Mouse (Mus musculus): ENCODE results near the gene Mnd1. TPM values are rescaled to one million over a fixed set of nuclear protein-coding genes. Genes with fewer than 3 reads are reported as not detected.

The Mnd1 gene
- polyA plus RNA-seq, 1 experiment from 2014 or later = 9.1 TPM

DNA sequence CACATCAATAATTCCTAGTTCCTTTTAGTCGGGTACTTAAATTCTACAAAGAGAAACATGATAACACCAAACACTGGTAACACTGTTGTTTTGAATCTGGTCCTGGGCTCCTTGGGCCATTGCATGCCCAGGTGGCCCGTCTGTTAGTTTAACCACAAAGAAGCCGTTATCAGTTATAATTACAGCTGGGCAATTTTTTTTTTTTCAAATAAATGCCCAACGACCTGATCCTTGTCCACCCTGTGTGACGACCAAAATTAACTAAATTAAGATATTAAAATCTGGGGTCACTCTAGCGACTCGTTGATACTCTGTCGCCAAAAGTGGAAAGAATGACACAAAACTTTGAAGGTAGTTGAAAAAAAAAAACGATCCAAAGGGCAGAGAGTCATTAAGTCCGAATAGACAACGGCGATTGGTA is 855 bp downstream of the Mnd1 start:
- Histone ChIP-seq H3K9ac (ENCODE audit: low read length) (no peak overlapping the region), H3K27ac (ENCODE audit: low read depth, low read length) (no peak overlapping the region), H3K36me3 (ENCODE audit: control insufficient read depth, insufficient read depth, low read length) (no peaks in the 10 kb centered on the region), H3K9me3 (ENCODE audit: control insufficient read depth, low read length) (no peaks in the 10 kb centered on the region), H3K4me1 (ENCODE audit: control insufficient read depth, insufficient read depth, low read length) (0 out of 2 replicates have a peak, but pooled peaks cover 2% of the 10 kb centered on the region), H3K27me3 (ENCODE audit: control insufficient read depth, insufficient read depth, low read length) (no peaks in the 10 kb centered on the region), H3K4me2 (ENCODE audit: low read depth) (peak overlapping the region; percentile 88), H3K4me3 (ENCODE audit: low read depth, low read length) (no peak overlapping the region; the same call in none of the 2 replicates)
- WGBS = 6% methylated on average over 12 of the region's 12 CpGs
- DNase-seq (ENCODE audit: low spot score) = no peak
- no peak for ATAC-seq (ENCODE audit: insufficient read depth, low FRiP score, low TSS enrichment)

DNA sequence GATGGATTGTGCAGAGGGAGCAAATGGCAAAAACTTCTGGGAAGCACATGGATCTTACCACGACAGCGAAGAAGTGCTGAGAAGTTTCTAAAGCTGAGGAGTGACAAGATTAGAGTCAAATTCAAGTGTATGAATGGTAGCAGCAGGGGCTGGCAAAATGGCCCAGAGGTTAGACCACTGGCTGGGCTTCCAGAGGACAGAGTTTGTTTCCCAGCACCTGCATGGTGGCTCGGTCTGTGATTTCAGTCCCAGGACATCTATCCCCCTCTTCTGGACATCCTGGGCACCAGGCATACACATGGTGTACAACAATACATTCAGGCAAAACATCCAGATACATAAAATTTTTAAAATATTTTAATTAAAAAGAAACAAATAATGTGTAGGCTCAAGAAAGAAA is 5.8 kb downstream of the Mnd1 start:
- DNase-seq (ENCODE audit: low spot score) (no peak), ATAC-seq (ENCODE audit: insufficient read depth, low FRiP score, low TSS enrichment) (no peak)
- Histone ChIP-seq H3K4me1 (ENCODE audit: control insufficient read depth, insufficient read depth, low read length) (no peaks in the 10 kb centered on the region), H3K9ac (ENCODE audit: low read length) (no peak overlapping the region), H3K9me3 (ENCODE audit: control insufficient read depth, low read length) (no peaks in the 10 kb centered on the region), H3K36me3 (ENCODE audit: control insufficient read depth, insufficient read depth, low read length) (no peaks in the 10 kb centered on the region), H3K4me2 (ENCODE audit: low read depth) (no peak overlapping the region), H3K27ac (ENCODE audit: low read depth, low read length) (no peak overlapping the region), H3K27me3 (ENCODE audit: control insufficient read depth, insufficient read depth, low read length) (no peaks in the 10 kb centered on the region), H3K4me3 (ENCODE audit: low read depth, low read length) (no peak overlapping the region)
- WGBS = 99% methylated on average over 3 of the region's 3 CpGs

DNA sequence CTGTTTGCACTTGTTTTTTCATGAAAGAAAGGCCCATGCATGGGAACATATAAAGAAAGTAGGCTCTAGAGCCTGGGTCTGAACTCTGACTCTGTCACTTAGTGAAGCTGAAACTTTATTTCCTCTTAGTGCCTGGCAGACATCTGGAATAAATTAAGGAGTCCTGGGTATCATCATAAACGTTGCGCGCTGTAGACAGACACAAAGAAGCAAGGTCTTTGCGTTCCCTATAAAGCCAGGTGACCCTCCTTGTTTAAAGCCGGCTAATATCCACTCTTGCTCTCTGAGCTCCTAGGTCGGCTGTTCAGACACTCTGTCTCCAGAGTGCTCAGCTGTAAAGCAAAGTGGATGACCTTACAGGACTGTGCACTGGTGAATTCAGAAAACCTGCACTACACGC is 14.6 kb downstream of the Mnd1 start:
- no peaks in the 10 kb centered on the region for H3K36me3 ChIP-seq (ENCODE audit: control insufficient read depth, insufficient read depth, low read length)
- H3K4me2 ChIP-seq (ENCODE audit: low read depth) = no peak overlapping the region
- H3K27ac ChIP-seq (ENCODE audit: low read depth, low read length) = no peak overlapping the region

DNA sequence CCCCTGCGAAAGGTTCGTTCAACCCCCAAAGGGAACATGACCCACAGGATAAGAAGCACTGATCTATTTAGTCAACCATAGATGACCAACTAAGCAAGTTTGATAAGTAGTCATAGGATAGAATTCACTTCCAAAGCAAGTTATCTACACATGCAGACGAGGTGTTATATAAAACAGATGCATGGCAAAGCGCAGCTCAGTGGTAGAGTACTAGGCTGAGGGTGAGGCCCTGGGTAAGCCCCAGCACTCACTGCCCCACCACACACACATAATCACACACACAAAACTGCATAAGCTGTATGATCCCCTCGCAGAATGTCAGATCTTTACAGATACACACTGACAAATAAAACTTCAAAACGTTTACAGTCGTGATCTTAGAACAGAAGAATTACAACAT is 19.1 kb downstream of the Mnd1 start:
- Histone ChIP-seq H3K4me3 (ENCODE audit: low read depth, low read length) (no peak overlapping the region), H3K4me2 (ENCODE audit: low read depth) (no peak overlapping the region), H3K36me3 (ENCODE audit: control insufficient read depth, insufficient read depth, low read length) (no peaks in the 10 kb centered on the region), H3K27me3 (ENCODE audit: control insufficient read depth, insufficient read depth, low read length) (no peaks in the 10 kb centered on the region), H3K27ac (ENCODE audit: low read depth, low read length) (no peak overlapping the region), H3K9ac (ENCODE audit: low read length) (no peak overlapping the region), H3K9me3 (ENCODE audit: control insufficient read depth, low read length) (no peaks in the 10 kb centered on the region), H3K4me1 (ENCODE audit: control insufficient read depth, insufficient read depth, low read length) (no peaks in the 10 kb centered on the region)
- DNase-seq (ENCODE audit: low spot score) (no peak), ATAC-seq (ENCODE audit: insufficient read depth, low FRiP score, low TSS enrichment) (no peak)
- 91% methylated on average over 7 of the region's 7 CpGs for WGBS

More for the DNA sequence above, 14.6 kb downstream of the Mnd1 start:
- DNase-seq (ENCODE audit: low spot score) (no peak), ATAC-seq (ENCODE audit: insufficient read depth, low FRiP score, low TSS enrichment) (no peak)
- no peaks in the 10 kb centered on the region for H3K4me1 ChIP-seq (ENCODE audit: control insufficient read depth, insufficient read depth, low read length)
- 54% methylated on average over 7 of the region's 7 CpGs for WGBS
- no peak overlapping the region for H3K9ac ChIP-seq (ENCODE audit: low read length)
- H3K27me3 ChIP-seq (ENCODE audit: control insufficient read depth, insufficient read depth, low read length) = no peaks in the 10 kb centered on the region
- H3K4me3 ChIP-seq (ENCODE audit: low read depth, low read length) = no peak overlapping the region
- no peaks in the 10 kb centered on the region for H3K9me3 ChIP-seq (ENCODE audit: control insufficient read depth, low read length)

DNA sequence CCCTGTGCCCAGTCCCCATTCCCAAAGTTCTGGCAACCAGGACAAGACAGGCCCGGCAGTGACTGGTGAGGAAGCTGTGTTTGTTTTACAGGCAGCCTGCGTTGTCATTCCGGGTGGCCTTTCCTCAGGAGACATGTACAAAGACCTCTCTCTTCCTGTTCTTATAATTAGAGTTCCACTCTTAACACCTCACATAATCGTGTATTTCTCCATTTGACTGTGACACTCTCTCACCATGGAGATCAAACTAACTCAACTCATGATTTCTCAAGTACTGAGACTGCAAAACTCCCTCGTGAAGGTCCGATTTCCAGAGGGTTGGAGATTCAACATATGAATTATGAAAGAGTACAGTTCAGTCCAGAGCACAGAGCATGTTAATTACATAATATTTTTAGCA is 19.7 kb downstream of the Mnd1 start:
- no peaks in the 10 kb centered on the region for H3K36me3 ChIP-seq (ENCODE audit: control insufficient read depth, insufficient read depth, low read length)
- H3K27me3 ChIP-seq (ENCODE audit: control insufficient read depth, insufficient read depth, low read length) = no peaks in the 10 kb centered on the region
- whole genome bisulfite sequencing = 68% methylated on average over 6 of the region's 6 CpGs
- H3K9me3 ChIP-seq (ENCODE audit: control insufficient read depth, low read length) = no peaks in the 10 kb centered on the region
- H3K4me3 ChIP-seq (ENCODE audit: low read depth, low read length) = no peak overlapping the region
- H3K4me2 ChIP-seq (ENCODE audit: low read depth) = no peak overlapping the region
- H3K9ac ChIP-seq (ENCODE audit: low read length) = no peak overlapping the region
- ATAC-seq (ENCODE audit: insufficient read depth, low FRiP score, low TSS enrichment) (no peak), DNase-seq (ENCODE audit: low spot score) (no peak)
- H3K4me1 ChIP-seq (ENCODE audit: control insufficient read depth, insufficient read depth, low read length) = no peaks in the 10 kb centered on the region
- no peak overlapping the region for H3K27ac ChIP-seq (ENCODE audit: low read depth, low read length)

DNA sequence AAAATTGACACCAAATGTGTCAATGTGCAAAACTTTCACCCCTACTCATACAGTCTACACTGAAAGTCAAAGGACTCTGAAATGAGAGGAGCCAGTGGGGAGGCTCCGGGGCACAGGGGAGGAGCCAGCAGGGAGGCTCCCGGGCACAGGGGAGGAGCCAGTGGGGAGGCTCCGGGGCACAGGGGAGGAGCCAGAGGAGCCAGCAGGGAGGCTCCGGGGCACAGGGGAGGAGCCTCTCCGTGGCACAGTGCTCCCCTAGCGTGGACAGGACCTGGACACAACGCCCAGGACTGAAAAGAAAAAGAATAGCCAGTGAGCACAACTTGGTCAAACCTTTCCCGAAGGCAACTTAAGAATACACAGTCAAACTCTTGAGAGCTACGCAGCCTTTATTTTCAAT is 20.2 kb downstream of the Mnd1 start:
- no peaks in the 10 kb centered on the region for H3K4me1 ChIP-seq (ENCODE audit: control insufficient read depth, insufficient read depth, low read length)
- 28% methylated on average over 9 of the region's 9 CpGs for WGBS
- no peak overlapping the region for H3K4me2 ChIP-seq (ENCODE audit: low read depth)
- DNase-seq (ENCODE audit: low spot score) (no peak), ATAC-seq (ENCODE audit: insufficient read depth, low FRiP score, low TSS enrichment) (no peak; the same call in 1 of the 2 replicates)
- no peak overlapping the region for H3K4me3 ChIP-seq (ENCODE audit: low read depth, low read length)
- no peak overlapping the region for H3K9ac ChIP-seq (ENCODE audit: low read length)
- H3K36me3 ChIP-seq (ENCODE audit: control insufficient read depth, insufficient read depth, low read length) = no peaks in the 10 kb centered on the region
- no peak overlapping the region for H3K27ac ChIP-seq (ENCODE audit: low read depth, low read length)
- H3K27me3 ChIP-seq (ENCODE audit: control insufficient read depth, insufficient read depth, low read length) = no peaks in the 10 kb centered on the region
- no peaks in the 10 kb centered on the region for H3K9me3 ChIP-seq (ENCODE audit: control insufficient read depth, low read length)

DNA sequence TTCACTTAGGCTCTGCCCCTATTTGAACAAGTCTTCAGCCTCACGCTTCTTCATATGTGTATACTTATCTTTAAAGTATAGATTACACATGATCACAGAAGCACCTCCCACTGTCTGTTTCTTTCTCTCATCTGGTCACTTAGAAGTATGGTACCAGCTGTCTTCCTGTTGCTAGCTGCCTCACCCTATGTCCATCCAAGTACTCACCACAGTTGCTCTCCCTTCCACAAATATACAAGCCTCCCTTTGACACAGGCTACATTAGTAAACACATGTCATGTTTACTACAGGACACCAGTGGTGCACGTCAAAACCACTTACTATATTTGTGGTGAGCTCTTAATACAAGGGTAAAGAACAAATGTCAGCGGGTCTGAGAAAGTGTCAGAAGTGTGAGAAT is 24.2 kb downstream of the Mnd1 start:
- no peaks in the 10 kb centered on the region for H3K36me3 ChIP-seq (ENCODE audit: control insufficient read depth, insufficient read depth, low read length)
- WGBS = 94% methylated on average over 3 of the region's 3 CpGs
- no peak overlapping the region for H3K9ac ChIP-seq (ENCODE audit: low read length)
- H3K4me2 ChIP-seq (ENCODE audit: low read depth) = no peak overlapping the region
- H3K27me3 ChIP-seq (ENCODE audit: control insufficient read depth, insufficient read depth, low read length) = no peaks in the 10 kb centered on the region
- H3K9me3 ChIP-seq (ENCODE audit: control insufficient read depth, low read length) = no peaks in the 10 kb centered on the region
- DNase-seq (ENCODE audit: low spot score) = no peak
- H3K4me1 ChIP-seq (ENCODE audit: control insufficient read depth, insufficient read depth, low read length) = no peaks in the 10 kb centered on the region
- no peak overlapping the region for H3K27ac ChIP-seq (ENCODE audit: low read depth, low read length)
- ATAC-seq (ENCODE audit: insufficient read depth, low FRiP score, low TSS enrichment) = no peak
- H3K4me3 ChIP-seq (ENCODE audit: low read depth, low read length) = no peak overlapping the region

DNA sequence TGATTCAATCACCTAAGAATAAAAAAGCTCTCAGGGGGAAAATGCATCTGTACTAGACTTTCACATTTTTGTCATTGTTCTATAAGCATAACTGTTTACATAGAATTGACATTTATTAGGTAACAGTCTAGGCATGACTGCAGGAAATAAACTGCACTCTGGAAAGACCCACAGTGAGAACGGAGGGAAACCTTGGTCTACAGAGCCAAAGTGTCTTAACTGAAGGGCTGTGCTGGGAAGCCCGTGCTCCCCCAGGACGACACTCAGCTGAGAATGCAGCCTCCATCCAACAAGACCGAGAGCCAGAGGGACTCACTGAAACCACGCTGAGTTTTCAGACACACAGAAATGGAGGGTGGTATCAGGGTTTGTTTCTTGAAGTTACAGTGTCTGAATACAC is 24.8 kb downstream of the Mnd1 start:
- Histone ChIP-seq H3K4me1 (ENCODE audit: control insufficient read depth, insufficient read depth, low read length) (no peaks in the 10 kb centered on the region), H3K36me3 (ENCODE audit: control insufficient read depth, insufficient read depth, low read length) (no peaks in the 10 kb centered on the region), H3K9me3 (ENCODE audit: control insufficient read depth, low read length) (no peaks in the 10 kb centered on the region), H3K4me2 (ENCODE audit: low read depth) (no peak overlapping the region), H3K9ac (ENCODE audit: low read length) (no peak overlapping the region), H3K27ac (ENCODE audit: low read depth, low read length) (no peak overlapping the region), H3K4me3 (ENCODE audit: low read depth, low read length) (no peak overlapping the region), H3K27me3 (ENCODE audit: control insufficient read depth, insufficient read depth, low read length) (no peaks in the 10 kb centered on the region)
- no peak for ATAC-seq (ENCODE audit: insufficient read depth, low FRiP score, low TSS enrichment)
- WGBS = 78% methylated on average over 5 of the region's 5 CpGs
- no peak for DNase-seq (ENCODE audit: low spot score)

DNA sequence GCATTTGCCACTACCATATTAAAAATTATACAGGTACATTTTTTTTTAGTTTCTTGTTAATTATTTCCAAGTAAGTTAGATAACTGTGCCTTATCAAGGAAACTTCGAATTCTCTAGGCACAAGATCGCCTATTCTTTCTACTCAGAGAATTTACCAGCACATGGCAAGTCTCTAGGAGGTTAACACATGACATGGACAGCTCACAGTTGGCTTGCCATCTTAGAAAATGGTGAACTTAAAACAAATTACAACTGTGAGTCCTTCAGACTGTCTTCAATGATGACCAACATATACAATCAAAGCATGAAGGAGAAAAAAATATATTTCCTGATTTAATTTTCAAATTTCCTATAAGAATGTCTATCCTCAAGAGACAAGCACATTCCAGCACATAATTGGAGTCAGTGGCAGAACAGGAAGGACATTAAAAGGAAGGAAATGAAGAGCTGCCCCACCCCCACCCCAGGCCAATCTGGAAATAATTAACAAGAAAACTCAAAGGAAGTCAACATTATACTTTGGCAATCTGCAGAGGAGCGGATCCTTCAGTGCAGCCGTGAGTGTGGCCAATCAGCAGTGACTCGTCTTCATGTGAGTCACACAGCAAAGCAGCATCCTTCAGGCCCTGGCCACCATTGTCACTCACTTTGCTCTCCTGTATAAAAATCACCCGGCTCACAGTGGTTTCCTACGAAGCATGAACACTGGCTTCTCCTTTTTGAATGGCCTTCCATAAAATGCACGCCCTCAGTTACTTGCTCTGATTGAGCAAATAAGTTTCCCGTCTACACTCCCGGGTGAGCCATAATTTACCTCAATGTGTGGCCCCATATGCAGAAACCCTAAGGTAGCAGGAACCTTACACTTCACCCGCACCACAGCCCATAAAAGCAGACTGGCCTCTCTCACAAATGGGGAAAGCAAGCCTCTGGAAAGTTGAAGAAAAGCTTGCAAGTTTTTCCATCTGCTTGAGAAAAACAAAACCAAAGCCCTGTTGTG is 26.4 kb downstream of the Mnd1 start:
- H3K27ac ChIP-seq (ENCODE audit: low read depth, low read length) = no peak overlapping the region
- H3K4me1 ChIP-seq (ENCODE audit: control insufficient read depth, insufficient read depth, low read length) = no peaks in the 10 kb centered on the region
- no peaks in the 10 kb centered on the region for H3K36me3 ChIP-seq (ENCODE audit: control insufficient read depth, insufficient read depth, low read length)
- WGBS = 37% methylated on average over 11 of the region's 11 CpGs
- H3K9ac ChIP-seq (ENCODE audit: low read length) = no peak overlapping the region
- no peak overlapping the region for H3K4me3 ChIP-seq (ENCODE audit: low read depth, low read length)
- H3K9me3 ChIP-seq (ENCODE audit: control insufficient read depth, low read length) = no peaks in the 10 kb centered on the region
- ATAC-seq (ENCODE audit: insufficient read depth, low FRiP score, low TSS enrichment) (no peak), DNase-seq (ENCODE audit: low spot score) (no peak)
- H3K4me2 ChIP-seq (ENCODE audit: low read depth) = no peak overlapping the region
- no peaks in the 10 kb centered on the region for H3K27me3 ChIP-seq (ENCODE audit: control insufficient read depth, insufficient read depth, low read length)
